Mouse (Mus musculus): ENCODE measurements around the gene Gm28047.

Gm28047 gene

GRCm38 (mm10) chr15:102555581-102555980 lies 69.3 kb downstream of the Gm28047 start:
- no peak for DNase-seq (ENCODE audit: extremely low spot score, low read depth, low spot score)

GRCm38 (mm10) chr15:102552599-102552998 lies 72.3 kb downstream of the Gm28047 start:
- no peak for DNase-seq (ENCODE audit: extremely low spot score, low read depth, low spot score)

GRCm38 (mm10) chr15:102547478-102547877 lies 77.4 kb downstream of the Gm28047 start:
- DNase-seq (ENCODE audit: extremely low spot score, low read depth, low spot score): no peak

GRCm38 (mm10) chr15:102546677-102547427 lies 78.0 kb downstream of the Gm28047 start:
- DNase-seq (ENCODE audit: extremely low spot score, low read depth, low spot score): no peak

- DNase-seq (ENCODE audit: extremely low spot score, low read depth, low spot score): no peak
Observed at GRCm38 (mm10) chr15:102546246-102546645, 78.6 kb downstream of the Gm28047 start.

- DNase-seq (ENCODE audit: extremely low spot score, low read depth, low spot score): no peak
Observed at GRCm38 (mm10) chr15:102544801-102545200, 80.1 kb downstream of the Gm28047 start.

GRCm38 (mm10) chr15:102533926-102534325 lies 90.9 kb downstream of the Gm28047 start:
- no peak for DNase-seq (ENCODE audit: extremely low spot score, low read depth, low spot score)

GRCm38 (mm10) chr15:102532106-102532900 lies 92.6 kb downstream of the Gm28047 start:
- DNase-seq (ENCODE audit: extremely low spot score, low read depth, low spot score): no peak

GRCm38 (mm10) chr15:102531586-102531985 lies 93.3 kb downstream of the Gm28047 start:
- no peak for DNase-seq (ENCODE audit: extremely low spot score, low read depth, low spot score)

GRCm38 (mm10) chr15:102530566-102530965 lies 94.3 kb downstream of the Gm28047 start:
- no peak for DNase-seq (ENCODE audit: extremely low spot score, low read depth, low spot score)

- DNase-seq (ENCODE audit: extremely low spot score, low read depth, low spot score): no peak
Observed at GRCm38 (mm10) chr15:102528396-102528795, 96.5 kb downstream of the Gm28047 start.

GRCm38 (mm10) chr15:102527936-102528335 lies 96.9 kb downstream of the Gm28047 start:
- no peak for DNase-seq (ENCODE audit: extremely low spot score, low read depth, low spot score)

GRCm38 (mm10) chr15:102526111-102527002 lies 98.5 kb downstream of the Gm28047 start:
- DNase-seq (ENCODE audit: extremely low spot score, low read depth, low spot score): no peak

- DNase-seq (ENCODE audit: extremely low spot score, low read depth, low spot score): peak; percentile 63
Observed at GRCm38 (mm10) chr15:102524892-102525485, 99.9 kb downstream of the Gm28047 start, which contains the start of gene Npff. Gene Npff (minus strand): TSS chr15:102524942.

- DNase-seq (ENCODE audit: extremely low spot score, low read depth, low spot score): no peak
Observed at GRCm38 (mm10) chr15:102521480-102521879, 103.4 kb downstream of the Gm28047 start.

GRCm38 (mm10) chr15:102520416-102520815 lies 104.5 kb downstream of the Gm28047 start:
- no peak for DNase-seq (ENCODE audit: extremely low spot score, low read depth, low spot score)

GRCm38 (mm10) chr15:102519211-102520141 lies 105.4 kb downstream of the Gm28047 start:
- no peak for DNase-seq (ENCODE audit: extremely low spot score, low read depth, low spot score)

GRCm38 (mm10) chr15:102518859-102519201 lies 106.0 kb downstream of the Gm28047 start:
- no peak for DNase-seq (ENCODE audit: extremely low spot score, low read depth, low spot score)

- DNase-seq (ENCODE audit: extremely low spot score, low read depth, low spot score): peak; percentile 97
Observed at GRCm38 (mm10) chr15:102517976-102518858, 106.7 kb downstream of the Gm28047 start, which contains the start of gene Tarbp2. Gene Tarbp2 (plus strand): TSS chr15:102518192.

Data from hindlimb bud, embryonic 11.5 days (tissue).